Mouse (Mus musculus) liver, adult 2 months (tissue): ENCODE data around the gene Dpysl4.

ENCODE experiments used
- CTCF ChIP-seq: fragments of 200-500 bp; IDR thresholded peaks from 2 replicates; pipeline ENCODE4 v1.5.1; 2011; ENCODE audit warnings: low read depth, low read length, control low read depth
- POLR2A ChIP-seq: fragments of 200-500 bp; IDR thresholded peaks from 2 replicates; pipeline ENCODE4 v1.6.1; 2011; ENCODE audit warnings: low read length, control low read depth; ENCODE audit not compliant: insufficient read depth; ENCODE audit errors: extremely low read depth

- TF ChIP-seq POLR2A (no peak), CTCF (no peak)
These were observed 49.4 kb downstream of the Dpysl4 start for GRCm38 (mm10) chr7:139135236-139135635.
